Mouse (Mus musculus) olfactory bulb, adult 2 months (tissue): ENCODE results near the gene Polr3gl.

Experiments used
- CTCF ChIP-seq: fragments of 200-500 bp; IDR thresholded peaks from 2 replicates; pipeline ENCODE4 v1.5.1; 2012; ENCODE audit warnings: low read depth, mild to moderate bottlenecking, low read length, moderate library complexity; ENCODE audit not compliant: insufficient read depth
- POLR2A ChIP-seq: fragments of 200-500 bp; IDR thresholded peaks from 2 replicates; pipeline ENCODE4 v1.6.1; 2012; ENCODE audit warnings: mild to moderate bottlenecking, low read depth, low read length, moderate library complexity; ENCODE audit not compliant: insufficient read depth

DNA sequence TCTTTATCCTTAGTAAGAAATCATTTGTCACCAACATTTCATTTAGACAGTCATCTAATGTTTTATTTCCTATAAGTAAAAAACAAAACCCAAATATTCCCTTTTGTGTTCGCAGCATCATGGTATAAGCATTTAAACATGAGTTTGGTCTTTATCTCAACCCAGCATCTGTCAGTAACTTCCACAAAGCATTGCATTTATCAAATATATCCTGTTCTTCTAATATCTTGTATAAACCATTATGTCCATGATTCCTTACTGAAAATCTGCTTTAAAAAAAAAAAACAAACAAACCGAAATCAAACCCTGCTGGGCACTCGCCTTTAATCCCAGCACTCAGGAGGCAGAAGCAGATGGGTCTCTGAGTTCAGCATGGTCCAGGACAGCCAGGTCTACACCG lies 12.6 kb upstream of the Polr3gl start:
- TF ChIP-seq CTCF (no peak), POLR2A (no peak)
